Mouse (Mus musculus) forebrain, embryonic 15.5 days (tissue): ENCODE measurements around the gene Lrrc8b. TPM values are rescaled to one million over a fixed set of nuclear protein-coding genes. Genes with fewer than 3 reads are reported as not detected.

Experiments used
- ATAC-seq: fragments of 200-750 bp; cut with Nextera tagmentation; replicated peaks from 2 replicates; pipeline ENCODE4 v1.8.0; 2017; ENCODE audit warnings: mild to moderate bottlenecking, moderate TSS enrichment, moderate library complexity
- H3K27ac ChIP-seq: fragments of 300-500 bp; sonication (generic); replicated peaks from 2 replicates; pipeline ENCODE4 v1.5.1; 2015; ENCODE audit warnings: mild to moderate bottlenecking, inconsistent platforms
- H3K27me3 ChIP-seq: fragments of 300-500 bp; sonication (generic); 2 replicates; pipeline ENCODE4 v1.6.1; 2015; ENCODE audit warnings: inconsistent platforms
- H3K36me3 ChIP-seq: fragments of 300-500 bp; sonication (generic); 2 replicates; pipeline ENCODE4 v1.6.1; 2015; ENCODE audit warnings: mild to moderate bottlenecking, inconsistent platforms
- H3K4me1 ChIP-seq: fragments of 300-500 bp; sonication (generic); 2 replicates; pipeline ENCODE4 v1.6.1; 2015; ENCODE audit warnings: inconsistent platforms
- H3K4me2 ChIP-seq: fragments of 300-500 bp; sonication (generic); replicated peaks from 2 replicates; pipeline ENCODE4 v1.6.1; 2015; ENCODE audit warnings: mild to moderate bottlenecking, inconsistent platforms
- H3K4me3 ChIP-seq: fragments of 300-500 bp; sonication (generic); 2 replicates; pipeline ENCODE4 v1.5.1; 2015; ENCODE audit warnings: mild to moderate bottlenecking, inconsistent platforms
- H3K9ac ChIP-seq: fragments of 300-500 bp; sonication (generic); replicated peaks from 2 replicates; pipeline ENCODE4 v1.6.1; 2015; ENCODE audit warnings: mild to moderate bottlenecking, inconsistent platforms
- H3K9me3 ChIP-seq: fragments of 300-500 bp; sonication (generic); 2 replicates; pipeline ENCODE4 v1.6.1; 2016; ENCODE audit warnings: inconsistent platforms
- WGBS: fragments of 180-500 bp; shearing (Covaris S2); methylation state at CpG from one replicate; pipeline ENCODE4 v1.1.7; 2015; ENCODE audit warnings: mixed read lengths; 5-methylcytosine and 5-hydroxymethylcytosine counted together
- polyA plus RNA-seq: library from polyadenylated mRNA; unstranded; fragments of >200 nt; fragmentation: Nextera tagmentation; extraction: Ambion mirVana; gene quantifications from 2 replicates; pipeline ENCODE4 v1.2.1, GENCODE M21; 2015

Lrrc8b gene
- polyA plus RNA-seq, 1 experiment from 2014 or later = 16.0 TPM

- Histone ChIP-seq H3K4me1 (peaks cover 1% of the 10 kb centered on the region; the same call in 1 of the 2 replicates), H3K27ac (no peak overlapping the region), H3K27me3 (no peaks in the 10 kb centered on the region), H3K9ac (no peak overlapping the region), H3K4me2 (no peak overlapping the region), H3K9me3 (no peaks in the 10 kb centered on the region), H3K36me3 (no peaks in the 10 kb centered on the region), H3K4me3 (no peak overlapping the region)
- no peak for ATAC-seq
- 86% methylated on average over 4 of the region's 4 CpGs for WGBS
Observed at GRCm38 (mm10) chr5:105526107-105526645, 110.6 kb downstream of the Lrrc8b start.

- no peak overlapping the region for H3K9ac ChIP-seq
- H3K4me2 ChIP-seq = no peak overlapping the region
- no peak overlapping the region for H3K27ac ChIP-seq
- H3K36me3 ChIP-seq = no peaks in the 10 kb centered on the region
- H3K9me3 ChIP-seq = no peaks in the 10 kb centered on the region
- H3K27me3 ChIP-seq = no peaks in the 10 kb centered on the region
- no peaks in the 10 kb centered on the region for H3K4me1 ChIP-seq
- ATAC-seq = no peak
- H3K4me3 ChIP-seq = no peak overlapping the region
- 96% methylated on average over 9 of the region's 9 CpGs for WGBS
Observed at GRCm38 (mm10) chr5:105526766-105527165, 111.2 kb downstream of the Lrrc8b start.

- Histone ChIP-seq H3K4me2 (no peak overlapping the region), H3K4me1 (no peaks in the 10 kb centered on the region), H3K27me3 (no peaks in the 10 kb centered on the region), H3K4me3 (no peak overlapping the region), H3K27ac (no peak overlapping the region), H3K9me3 (no peaks in the 10 kb centered on the region), H3K9ac (no peak overlapping the region), H3K36me3 (no peaks in the 10 kb centered on the region)
- 94% methylated on average over 23 of the region's 23 CpGs for WGBS
- no peak for ATAC-seq
Observed at GRCm38 (mm10) chr5:105527477-105528331, 112.1 kb downstream of the Lrrc8b start.

GRCm38 (mm10) chr5:105530576-105530975, 115.0 kb downstream of the Lrrc8b start:
- no peak overlapping the region for H3K27ac ChIP-seq
- H3K4me3 ChIP-seq = no peak overlapping the region
- ATAC-seq = no peak

GRCm38 (mm10) chr5:105535186-105535585, 119.6 kb downstream of the Lrrc8b start:
- Histone ChIP-seq H3K27me3 (no peaks in the 10 kb centered on the region), H3K4me2 (no peak overlapping the region), H3K27ac (no peak overlapping the region), H3K9me3 (no peaks in the 10 kb centered on the region), H3K4me1 (no peaks in the 10 kb centered on the region), H3K4me3 (no peak overlapping the region), H3K9ac (no peak overlapping the region), H3K36me3 (no peaks in the 10 kb centered on the region)
- ATAC-seq = no peak
- 94% methylated on average over 3 of the region's 3 CpGs for WGBS

More at GRCm38 (mm10) chr5:105530576-105530975, 115.0 kb downstream of the Lrrc8b start:
- Histone ChIP-seq H3K4me1 (no peaks in the 10 kb centered on the region), H3K27me3 (no peaks in the 10 kb centered on the region), H3K9ac (no peak overlapping the region), H3K4me2 (no peak overlapping the region), H3K36me3 (no peaks in the 10 kb centered on the region), H3K9me3 (no peaks in the 10 kb centered on the region)
- WGBS = 76% methylated on average over 6 of the region's 6 CpGs

- no peak for ATAC-seq
Observed at GRCm38 (mm10) chr5:105536172-105536571, 120.6 kb downstream of the Lrrc8b start.

GRCm38 (mm10) chr5:105537101-105537723, 121.6 kb downstream of the Lrrc8b start:
- no peaks in the 10 kb centered on the region for H3K36me3 ChIP-seq
- no peaks in the 10 kb centered on the region for H3K4me1 ChIP-seq
- no peak for ATAC-seq
- H3K9me3 ChIP-seq = no peaks in the 10 kb centered on the region
- no peaks in the 10 kb centered on the region for H3K27me3 ChIP-seq
- H3K9ac ChIP-seq = no peak overlapping the region
- H3K4me3 ChIP-seq = no peak overlapping the region
- H3K27ac ChIP-seq = no peak overlapping the region
- WGBS = 76% methylated on average over 11 of the region's 11 CpGs
- no peak overlapping the region for H3K4me2 ChIP-seq

More at GRCm38 (mm10) chr5:105536172-105536571, 120.6 kb downstream of the Lrrc8b start:
- H3K4me3 ChIP-seq = no peak overlapping the region
- no peaks in the 10 kb centered on the region for H3K4me1 ChIP-seq
- H3K27ac ChIP-seq = no peak overlapping the region
- no peaks in the 10 kb centered on the region for H3K36me3 ChIP-seq
- 92% methylated on average over 2 of the region's 2 CpGs for WGBS
- H3K4me2 ChIP-seq = no peak overlapping the region
- H3K9me3 ChIP-seq = no peaks in the 10 kb centered on the region
- H3K9ac ChIP-seq = no peak overlapping the region
- H3K27me3 ChIP-seq = no peaks in the 10 kb centered on the region

Other genes starting within 250 kb of the Lrrc8b start
- 0.50 and 0.78 TPM in 2 replicates for gene Gbp10, start 176.2 kb upstream of the Lrrc8b start, polyA plus RNA-seq
- 0.17 TPM in 1 of 2 replicates, not detected in the other for gene Gm43302, start 122.1 kb upstream of the Lrrc8b start, polyA plus RNA-seq
- gene Gbp6, start 122.1 kb upstream of the Lrrc8b start, polyA plus RNA-seq = 1.2 and 1.4 TPM in 2 replicates
- 11.4 and 12.0 TPM in 2 replicates for gene Lrrc8c, start 103.6 kb downstream of the Lrrc8b start, polyA plus RNA-seq